Mouse (Mus musculus) neutrophil, adult 5-6 weeks (primary cell): ENCODE measurements around the gene Zc3h7a. TPM values are rescaled to one million over a fixed set of nuclear protein-coding genes. Genes with fewer than 3 reads are reported as not detected.
"Not testable (repeated sequence)": the region's sequence is repeated elsewhere in the genome, so short reads cannot be mapped to it uniquely, and the experiment has no call there.

Experiments
- ATAC-seq: fragments of 151-379, 151-347 bp; 2 replicates; pipeline ENCODE4 v1.8.0; 2017; ENCODE audit warnings: mild to moderate bottlenecking, moderate TSS enrichment; ENCODE audit not compliant: insufficient number of reproducible peaks, poor library complexity, low FRiP score, severe bottlenecking; ENCODE audit errors: extremely low read depth
- total RNA-seq: library from RNA; stranded (forward); fragments of 200-1000 nt; gene quantifications from 2 replicates; pipeline ENCODE4 v1.2.3, GENCODE M21; 2017

Gene Zc3h7a
- total RNA-seq, 1 experiment from 2014 or later = 507 TPM

DNA sequence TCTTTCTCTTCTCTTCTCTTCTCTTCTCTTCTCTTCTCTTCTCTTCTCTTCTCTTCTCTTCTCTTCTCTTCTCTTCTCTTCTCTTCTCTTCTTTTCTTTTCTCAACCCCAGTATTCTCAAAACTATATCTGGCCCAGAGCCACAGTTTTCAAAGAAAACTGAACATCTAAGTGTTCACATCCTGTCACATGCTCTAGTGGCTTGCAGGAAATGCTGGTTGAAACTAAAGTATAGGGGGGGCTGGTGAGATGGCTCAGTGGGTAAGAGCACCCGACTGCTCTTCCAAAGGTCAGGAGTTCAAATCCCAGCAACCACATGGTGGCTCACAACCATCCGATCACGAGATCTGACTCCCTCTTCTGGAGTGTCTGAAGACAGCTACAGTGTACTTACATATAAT lies 18.5 kb downstream of the Zc3h7a start:
- peak; percentile 39; the same call in 1 of the 2 replicates for ATAC-seq

DNA sequence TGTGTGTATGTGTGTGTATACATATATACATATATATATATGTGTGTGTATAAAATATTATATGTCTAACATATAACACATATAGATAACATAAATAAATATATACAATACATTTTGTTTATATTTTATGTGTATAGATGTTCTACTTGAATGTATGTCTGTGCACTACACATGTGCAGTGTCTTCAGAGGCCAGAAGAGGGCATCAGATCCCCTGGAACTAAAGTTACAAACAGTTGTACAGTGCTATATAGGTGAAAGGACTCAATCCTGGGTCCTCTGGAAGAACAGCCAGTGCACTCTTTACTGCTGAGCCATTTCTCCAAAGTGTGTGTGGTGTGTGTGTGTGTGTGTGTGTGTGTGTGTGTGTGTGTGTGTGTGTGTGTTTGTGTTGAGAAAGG lies 21.7 kb downstream of the Zc3h7a start:
- ATAC-seq = no peak

DNA sequence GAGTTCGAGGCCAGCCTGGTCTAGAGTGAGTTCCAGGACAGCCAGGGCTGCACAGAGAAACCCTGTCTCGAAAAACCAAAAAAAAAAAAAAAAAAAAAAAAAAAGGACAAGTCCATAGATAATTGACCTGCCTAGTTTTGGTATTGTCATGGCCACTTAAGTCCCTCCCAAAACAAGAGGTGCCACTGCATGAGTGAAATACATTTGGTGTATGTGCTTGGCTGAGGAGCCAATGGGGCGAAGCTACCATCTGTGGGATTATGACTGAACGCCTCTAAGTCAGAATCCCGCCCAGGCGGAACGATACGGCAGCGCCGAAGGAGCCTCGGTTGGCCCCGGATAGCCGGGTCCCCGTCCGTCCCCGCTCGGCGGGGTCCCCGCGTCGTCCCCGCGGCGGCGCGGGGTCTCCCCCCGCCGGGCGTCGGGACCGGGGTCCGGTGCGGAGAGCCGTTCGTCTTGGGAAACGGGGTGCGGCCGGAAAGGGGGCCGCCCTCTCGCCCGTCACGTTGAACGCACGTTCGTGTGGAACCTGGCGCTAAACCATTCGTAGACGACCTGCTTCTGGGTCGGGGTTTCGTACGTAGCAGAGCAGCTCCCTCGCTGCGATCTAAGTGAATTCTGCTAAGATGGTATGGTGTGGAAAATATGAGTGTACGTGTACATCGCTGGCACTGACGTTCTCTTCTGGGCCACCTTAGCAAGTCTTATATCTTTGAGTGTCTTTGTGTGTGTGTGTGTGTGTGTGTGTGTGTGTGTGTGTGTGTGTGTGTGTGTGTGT lies 32.3 kb downstream of the Zc3h7a start:
- ATAC-seq = not testable (repeated sequence)

DNA sequence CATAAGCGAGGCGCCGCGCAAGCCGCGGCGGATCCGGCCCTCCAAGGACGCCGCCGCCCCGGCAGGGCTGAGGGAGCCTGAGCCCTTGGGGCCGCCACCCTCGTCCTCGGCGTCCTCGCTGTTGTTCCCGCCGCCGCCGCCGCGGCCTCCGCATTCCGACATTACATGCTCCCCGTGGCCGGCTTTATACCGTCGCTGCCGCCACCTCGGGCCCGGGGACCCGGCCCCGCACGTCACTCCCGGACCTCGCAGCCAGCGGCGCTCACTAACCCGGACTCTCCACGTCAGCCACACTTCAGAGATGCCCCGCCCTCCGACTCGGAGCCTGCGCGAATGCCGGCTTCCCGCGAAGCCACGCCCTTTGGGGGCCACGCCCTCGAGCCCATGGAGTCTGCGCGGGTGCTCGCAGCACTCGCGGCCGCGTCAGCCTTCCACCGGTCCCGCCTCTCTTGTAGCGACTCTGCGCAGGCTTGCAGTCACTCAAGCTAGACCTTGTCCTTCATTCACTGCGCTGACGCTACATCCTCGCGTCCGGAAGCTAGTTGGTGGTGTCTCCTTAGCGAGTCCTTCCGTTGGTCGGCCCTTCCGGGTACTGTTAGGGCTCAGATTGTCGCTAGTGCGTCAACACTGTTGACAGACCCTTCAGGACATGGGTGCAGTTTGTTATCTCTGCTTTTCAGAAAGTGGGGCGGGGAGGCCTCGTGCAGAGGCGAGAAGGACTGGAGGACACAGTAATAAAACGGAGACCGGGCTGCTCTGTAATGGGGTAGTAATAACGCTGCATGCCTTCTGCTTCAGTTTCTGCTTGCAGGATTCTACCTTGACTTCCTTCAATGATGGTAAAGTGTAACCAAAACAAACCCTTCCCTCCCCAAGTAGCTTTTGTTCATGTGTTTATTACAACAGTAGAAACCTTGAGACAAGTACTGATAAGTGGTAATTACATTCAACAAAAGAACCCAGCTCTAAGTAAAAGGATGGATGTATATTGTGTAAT lies 41.5 kb downstream of the Zc3h7a start, which contains the start of gene Txndc11:
Gene Txndc11 (minus strand): TSS at position 303 of the 997 bp plus-strand sequence.
- peak; percentile 92 for ATAC-seq

DNA sequence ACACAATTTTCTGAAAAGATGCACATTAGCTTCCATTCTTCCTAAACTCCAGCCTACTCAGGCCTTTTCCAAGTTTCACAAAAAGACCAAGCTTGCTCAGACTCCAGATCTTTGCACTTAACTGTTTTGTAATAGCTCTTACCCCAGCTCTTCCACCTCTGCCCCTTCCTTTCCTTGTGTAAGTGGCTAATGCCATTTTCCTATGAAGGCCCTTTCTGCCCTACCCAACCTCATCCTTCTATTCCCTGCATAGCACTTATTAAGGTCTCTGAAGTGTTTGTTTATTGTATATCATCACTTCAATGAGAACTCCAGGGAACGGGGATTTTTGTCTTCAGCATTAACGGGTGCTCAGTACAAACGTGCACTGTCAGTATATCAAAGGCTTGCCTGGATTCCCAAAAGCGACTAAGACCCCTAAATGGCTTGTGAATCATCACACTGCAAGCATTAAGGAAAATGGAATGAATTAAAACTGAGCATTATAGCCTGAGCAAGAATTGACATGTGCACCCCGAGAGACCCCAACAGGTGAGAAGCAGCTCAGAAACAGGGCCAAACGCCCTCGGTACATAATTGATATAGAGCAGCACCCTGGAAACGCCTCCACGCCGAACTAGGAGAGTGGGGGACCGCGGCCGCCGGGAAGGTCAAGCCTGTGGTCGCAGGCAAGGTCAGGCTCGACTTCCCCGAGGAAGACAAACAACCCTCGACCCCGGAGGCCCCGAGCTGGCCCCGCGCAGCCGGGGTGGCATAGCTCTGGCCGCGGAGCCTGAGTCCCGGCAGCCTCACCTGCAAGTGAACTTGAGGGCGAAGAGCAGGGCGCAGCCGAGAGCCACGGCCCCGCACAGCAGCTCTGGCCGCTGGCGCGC lies 42.5 kb downstream of the Zc3h7a start:
- ATAC-seq = no peak

DNA sequence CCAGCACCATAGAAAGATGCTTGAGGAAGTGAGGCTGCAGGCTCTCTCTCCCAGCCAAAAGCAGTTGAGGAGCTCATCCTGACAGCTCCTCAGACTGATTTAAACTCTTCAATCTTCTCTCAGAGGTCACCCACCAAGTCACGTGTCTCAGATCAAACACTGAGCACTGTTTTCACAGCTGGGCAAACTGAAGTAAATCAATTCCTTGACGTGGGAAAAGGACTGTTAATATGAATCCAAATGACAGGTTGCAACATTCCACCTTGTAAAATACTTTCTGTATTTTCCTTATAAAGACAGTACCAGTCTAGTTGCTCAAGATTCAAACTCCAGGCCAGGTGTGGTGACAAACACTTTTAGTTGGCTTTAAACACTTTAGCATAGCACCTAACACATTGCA lies 43.4 kb downstream of the Zc3h7a start:
- ATAC-seq = no peak

DNA sequence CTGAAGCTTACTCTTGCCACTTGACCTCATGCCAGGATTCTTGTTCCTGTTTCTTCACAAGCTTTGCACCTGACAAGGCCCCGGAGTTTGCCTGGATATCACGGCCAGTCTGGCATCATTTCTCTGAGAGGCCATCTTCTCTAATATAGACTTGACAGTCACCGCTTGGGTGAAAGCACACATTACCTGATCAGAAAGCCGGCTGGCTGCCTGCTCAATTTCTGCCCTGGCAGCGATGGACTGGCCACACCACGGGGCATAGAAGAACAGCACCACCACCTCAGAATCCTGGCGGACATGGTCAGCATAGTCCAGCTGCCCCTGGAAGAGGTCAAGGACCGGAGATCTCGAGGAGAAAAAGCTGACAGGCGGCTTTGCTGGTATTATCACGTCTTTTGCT lies 47.9 kb downstream of the Zc3h7a start:
- ATAC-seq = no peak

DNA sequence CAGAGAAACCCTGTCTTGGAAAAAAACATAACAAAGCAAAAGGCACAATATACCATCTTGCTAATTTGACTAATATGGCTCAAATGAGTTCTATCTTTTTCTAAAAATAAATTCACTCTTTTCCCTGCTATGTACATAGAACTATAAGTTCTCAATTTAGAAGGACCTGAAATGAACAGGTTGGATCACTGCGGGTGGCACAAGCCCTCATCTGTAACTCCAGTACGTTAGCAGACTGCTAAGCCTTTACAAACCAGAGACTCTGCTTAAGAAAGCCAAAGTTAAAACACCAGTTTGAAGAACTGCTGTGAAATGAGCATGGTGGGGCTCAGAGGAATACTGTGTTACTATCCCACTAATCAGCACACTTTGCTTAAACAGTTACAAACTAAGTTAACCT lies 50.8 kb downstream of the Zc3h7a start:
- no peak for ATAC-seq

DNA sequence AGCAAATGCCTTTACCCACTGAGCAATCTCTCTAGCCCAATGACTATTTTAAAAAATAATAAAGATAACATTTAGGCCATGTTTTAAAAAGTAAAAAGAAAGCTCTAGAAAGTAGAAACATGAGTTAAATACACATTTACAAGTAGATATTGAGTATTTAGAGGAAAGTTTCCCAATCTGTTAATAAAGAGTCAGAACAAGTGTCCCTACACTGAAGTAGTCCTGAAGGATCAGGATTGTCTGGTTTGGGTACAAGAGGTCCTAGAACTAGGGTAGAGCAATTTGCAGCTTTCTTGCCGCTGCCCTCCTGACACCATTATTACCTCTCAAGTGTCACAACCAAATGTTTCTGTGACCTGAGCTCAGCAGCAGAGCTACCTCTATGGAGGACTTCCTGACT lies 52.1 kb downstream of the Zc3h7a start:
- ATAC-seq = no peak

DNA sequence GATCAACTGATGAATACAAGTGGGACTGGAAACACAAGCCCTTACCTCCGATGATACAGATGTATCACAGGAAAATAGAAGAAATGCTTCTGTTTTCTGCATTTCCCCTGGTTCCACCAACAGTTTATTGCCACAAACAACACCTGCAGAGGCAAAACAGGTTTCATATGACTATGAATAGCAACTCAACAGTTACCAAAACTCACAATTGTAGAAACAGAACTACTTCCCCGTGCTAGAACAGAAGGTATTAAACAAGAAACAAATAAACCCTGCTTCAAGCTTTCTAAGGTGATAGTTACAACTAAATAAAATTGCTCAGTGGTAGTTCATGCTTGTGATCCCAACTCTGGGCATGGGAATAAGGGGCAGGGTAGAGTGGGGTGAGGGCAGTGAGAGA lies 53.6 kb downstream of the Zc3h7a start:
- no peak for ATAC-seq

DNA sequence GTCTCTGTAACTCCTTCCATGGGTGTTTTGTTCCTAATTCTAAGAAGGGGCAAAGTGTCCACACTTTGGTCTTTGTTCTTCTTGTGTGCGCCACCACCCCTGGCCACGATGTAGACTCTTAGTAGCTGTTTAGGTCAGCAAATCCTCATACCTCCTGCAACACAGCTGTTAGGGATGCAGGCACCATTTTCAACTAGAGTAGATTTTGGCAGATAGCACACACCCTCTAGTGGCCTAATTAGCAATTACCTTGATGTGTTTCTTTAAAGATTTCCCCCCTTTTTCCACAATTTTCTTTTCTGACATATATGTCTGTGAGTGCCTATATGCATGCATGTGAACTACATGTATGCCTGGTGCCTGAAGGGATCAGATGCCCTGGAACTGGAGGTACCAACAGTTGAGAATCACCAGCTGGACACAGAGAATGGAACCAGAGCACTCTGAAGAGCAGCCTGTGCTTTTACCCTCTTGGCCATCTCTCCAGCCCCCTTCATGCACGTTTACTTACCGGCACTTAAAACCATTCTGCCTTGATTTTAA lies 66.9 kb downstream of the Zc3h7a start:
- ATAC-seq = peak; percentile 58; the same call in 1 of the 2 replicates

DNA sequence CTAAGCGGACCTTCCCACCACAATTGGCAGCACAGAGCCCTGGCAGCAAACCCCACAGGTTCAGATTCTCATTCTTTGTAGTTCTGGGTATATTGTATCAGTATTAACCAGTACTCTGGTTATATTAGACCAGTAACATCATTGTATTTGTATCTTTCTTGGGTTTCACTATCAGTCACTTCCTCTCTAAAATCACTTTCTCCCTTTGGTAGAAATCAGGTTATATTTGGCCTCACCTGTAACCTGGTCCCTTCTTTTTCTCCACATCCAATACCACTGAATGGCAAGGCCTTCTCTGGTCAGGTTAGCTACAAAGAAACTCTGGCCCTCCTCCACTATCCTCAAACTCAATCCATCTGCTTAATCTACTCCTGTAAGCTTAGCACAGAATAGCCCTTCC lies 71.3 kb downstream of the Zc3h7a start:
- no peak for ATAC-seq

DNA sequence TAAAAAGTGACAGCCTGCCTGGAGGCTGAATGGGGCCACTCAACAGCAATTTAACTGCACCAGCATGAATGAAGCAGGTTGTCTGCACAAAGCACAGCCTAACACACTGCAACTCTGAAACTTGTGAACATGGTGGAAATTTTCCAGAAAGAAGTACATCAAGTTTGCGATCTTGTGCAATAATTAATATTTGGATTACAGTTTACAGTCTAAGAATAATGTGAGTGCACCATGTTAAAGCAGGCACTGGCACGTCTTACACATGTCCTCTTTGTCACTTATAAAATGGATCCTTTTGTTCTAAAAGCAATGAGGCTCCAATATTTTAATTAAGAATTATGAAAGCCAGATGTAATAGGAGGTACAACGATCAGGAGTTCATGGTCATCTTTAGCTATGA lies 78.9 kb downstream of the Zc3h7a start:
- no peak for ATAC-seq

DNA sequence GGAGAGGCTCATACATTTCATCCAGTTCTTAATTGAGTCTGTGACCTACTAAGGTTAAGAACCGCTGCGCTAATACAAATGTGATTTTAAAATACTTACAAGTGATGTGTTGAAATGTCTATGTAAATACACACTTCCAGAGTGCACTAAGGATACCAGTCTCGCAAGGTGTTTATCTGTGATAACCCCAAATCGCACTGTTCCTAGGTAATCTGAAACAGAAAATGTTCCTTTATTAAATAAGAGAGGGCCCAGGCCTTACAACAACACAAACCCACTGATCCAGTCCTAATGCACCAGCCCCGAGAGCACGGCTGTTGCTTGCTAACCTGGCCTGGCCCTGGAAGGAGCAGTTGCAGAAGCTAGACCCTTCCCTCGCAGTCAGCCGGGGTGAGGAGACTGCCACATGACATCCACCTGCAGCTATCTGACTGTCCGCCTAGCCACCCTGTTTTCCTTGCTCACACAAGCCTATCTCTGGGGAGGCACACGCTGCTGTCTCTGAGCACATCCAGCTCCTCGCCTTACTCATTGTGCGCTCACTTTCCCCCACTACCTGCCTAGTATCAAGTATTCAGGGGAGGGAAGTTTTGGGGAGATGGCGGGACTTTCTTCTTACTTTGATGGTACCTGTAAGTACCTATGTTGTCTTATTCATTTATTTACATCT lies 82.3 kb downstream of the Zc3h7a start:
- no peak for ATAC-seq

DNA sequence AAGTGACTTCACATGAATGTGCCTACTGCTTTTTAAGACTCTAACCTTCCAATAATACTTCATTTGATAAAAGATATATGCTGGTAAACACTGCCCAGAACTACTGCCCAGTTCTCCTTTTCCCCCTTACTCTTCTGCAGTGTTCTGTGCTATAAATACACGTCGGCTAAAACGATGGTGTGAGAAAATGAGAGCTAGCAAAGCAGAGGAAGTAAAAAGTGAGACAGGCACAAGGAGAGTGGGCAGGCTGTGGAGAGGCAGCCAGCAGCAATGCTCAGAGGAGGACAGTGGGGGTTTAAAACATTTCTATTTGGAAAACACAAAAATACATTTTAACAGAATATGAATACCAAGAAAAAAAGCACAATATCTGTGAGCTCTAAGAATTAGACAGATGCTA lies 83.7 kb downstream of the Zc3h7a start:
- ATAC-seq = peak; percentile 36; the same call in 1 of the 2 replicates

DNA sequence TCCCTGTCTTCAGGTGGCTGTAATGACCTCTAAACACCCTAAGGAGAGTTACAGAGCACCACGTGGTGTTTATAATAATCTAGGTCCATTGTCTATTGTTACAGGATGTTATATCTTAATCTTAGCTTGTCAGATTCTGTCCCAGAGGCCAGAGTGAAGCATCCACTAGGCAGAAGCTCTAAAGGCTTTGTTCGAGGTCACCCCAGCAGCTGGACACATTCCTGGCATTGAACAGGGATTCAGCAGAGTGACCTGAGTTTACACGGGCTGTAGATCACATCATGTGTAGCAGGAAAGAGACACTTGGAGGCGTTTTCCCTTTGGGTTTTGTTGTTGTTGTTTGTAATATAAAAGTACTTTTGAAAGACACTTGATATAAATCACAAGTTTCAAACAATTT lies 84.1 kb downstream of the Zc3h7a start:
- no peak for ATAC-seq

DNA sequence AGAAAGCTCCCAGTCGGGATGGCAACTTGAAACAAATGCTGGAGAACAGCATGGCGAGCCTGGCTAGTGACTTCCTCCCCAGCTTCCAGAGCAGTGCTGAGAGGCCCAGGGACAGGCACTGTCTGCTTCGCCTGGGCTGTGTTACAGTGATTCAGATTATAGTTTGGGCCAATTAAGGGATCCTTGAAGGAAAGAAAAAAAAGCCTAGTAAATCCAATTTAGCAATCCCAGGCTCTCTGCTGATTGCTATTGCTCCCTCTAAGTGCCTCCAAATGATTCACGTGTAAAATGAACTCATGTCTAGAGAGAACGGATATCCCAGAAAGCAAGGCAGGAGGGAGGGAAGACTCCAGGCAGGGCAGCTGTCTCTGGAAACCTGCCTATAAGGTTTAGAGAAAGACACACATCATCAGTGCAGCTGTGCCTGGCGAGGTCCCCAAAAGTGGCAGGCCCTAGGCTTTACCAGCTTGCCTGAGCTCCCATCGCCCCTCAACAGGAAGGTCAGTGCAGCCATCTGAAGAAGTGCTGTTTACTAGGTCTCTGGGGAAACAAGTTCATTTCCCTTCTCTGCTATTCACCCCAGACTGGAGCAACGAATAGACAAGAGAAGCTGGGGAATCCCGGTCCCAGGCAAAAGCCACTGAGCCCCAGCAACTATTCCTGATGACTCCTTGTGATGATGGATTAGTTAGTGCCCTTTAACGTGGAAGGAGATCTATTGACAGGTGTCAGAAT lies 85.2 kb downstream of the Zc3h7a start:
- ATAC-seq = peak; percentile 34; the same call in 1 of the 2 replicates
